Mouse (Mus musculus) left cerebral cortex, postnatal 10 days (tissue): ENCODE measurements around the gene Gpx2. TPM values are rescaled to one million over a fixed set of nuclear protein-coding genes. Genes with fewer than 3 reads are reported as not detected.
"Not testable (repeated sequence)": the region's sequence is repeated elsewhere in the genome, so short reads cannot be mapped to it uniquely, and the experiment has no call there.

Experiments
- DNase-seq, 2 experiments: peaks; one replicate each; pipeline ENCODE4 v3.0.0; 2021 to 2022; ENCODE audit warnings: low spot score in 2 of 2, mixed read lengths in 1 of 2; ENCODE audit errors: extremely low spot score in 1 of 2
- intact Hi-C: fragments of 180-260 bp; cut with DNase I; formaldehyde crosslinking; loops from one replicate; pipeline ENCODE4 v1.15.1; 2025
- total RNA-seq, 2 experiments: library from RNA; stranded (reverse); gene quantifications; 2 replicates each; pipeline ENCODE4 v1.2.3; 2021

The Gpx2 gene
- total RNA-seq, 2 experiments from 2014 or later: 0.62 to 0.69 TPM

DNA sequence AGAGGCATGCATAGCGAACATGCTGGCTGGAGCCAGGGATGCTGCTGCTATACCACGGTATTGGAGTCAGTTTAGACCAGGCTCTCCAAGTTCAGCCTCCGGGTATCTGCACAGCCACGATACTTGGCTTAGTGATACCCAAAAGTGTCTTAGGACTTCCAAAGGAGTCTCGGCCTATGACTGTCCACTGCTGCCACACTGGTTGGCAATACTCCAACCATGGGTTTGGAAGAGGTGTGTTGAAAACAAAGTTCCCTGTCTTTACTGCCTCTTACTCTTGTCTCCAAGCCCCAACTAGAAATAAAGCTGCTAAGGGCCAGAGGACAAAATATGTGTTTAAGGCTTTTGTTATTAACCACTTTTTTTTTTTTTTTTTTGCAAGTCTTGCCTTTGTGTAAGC, 15.1 kb upstream of the Gpx2 start:
- intact Hi-C loops: no loop called here
- no peak for DNase-seq

- DNase-seq: no peak
- intact Hi-C loops: no loop called here
These were observed 12.4 kb upstream of the Gpx2 start for GRCm38 (mm10) chr12:76807796-76808195.

GRCm38 (mm10) chr12:76805056-76805811, 9.9 kb upstream of the Gpx2 start:
- DNase-seq: no peak
- intact Hi-C loops: no loop called here

GRCm38 (mm10) chr12:76803700-76804252, 8.4 kb upstream of the Gpx2 start:
- intact Hi-C loops: no loop called here
- DNase-seq: no peak

GRCm38 (mm10) chr12:76803028-76803427, 7.7 kb upstream of the Gpx2 start:
- intact Hi-C loops: no loop called here
- DNase-seq: no peak

DNA sequence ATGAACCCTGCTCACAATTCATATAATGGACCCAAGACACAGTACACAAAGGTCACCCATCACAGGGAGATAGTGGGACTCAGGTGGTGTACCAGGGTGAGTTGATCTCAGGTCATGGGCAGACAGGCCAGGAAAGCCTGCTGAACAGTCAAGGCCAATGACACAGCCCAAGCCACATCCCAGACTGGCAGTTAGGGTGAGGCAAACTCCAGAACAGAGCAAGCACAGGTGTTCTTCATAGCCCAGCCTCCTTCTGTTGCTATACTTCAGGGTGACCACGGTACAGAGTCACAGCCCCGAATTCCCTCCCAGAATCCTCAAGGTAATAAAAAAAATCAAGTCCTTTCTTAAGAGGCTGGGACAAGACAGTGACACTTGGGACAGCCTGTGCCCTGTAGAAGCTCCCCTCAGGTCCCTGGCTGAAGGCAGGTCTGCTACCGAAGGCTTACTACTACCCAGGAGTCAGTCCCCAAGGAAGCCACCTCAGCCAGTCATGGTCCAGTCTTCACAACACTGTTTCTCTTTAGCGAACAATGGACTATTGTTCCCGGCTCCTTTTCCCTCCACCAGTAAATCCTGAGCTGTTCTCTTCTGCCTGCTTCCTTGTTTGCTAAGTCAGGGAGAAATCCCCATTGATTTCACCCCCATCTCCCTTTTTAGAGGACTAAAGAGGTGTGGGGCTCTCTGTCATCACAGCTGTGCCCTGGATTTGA, 2.8 kb upstream of the Gpx2 start:
- DNase-seq: peak in 1 of 2 experiments; percentile 14
- intact Hi-C loops: no loop called here

DNA sequence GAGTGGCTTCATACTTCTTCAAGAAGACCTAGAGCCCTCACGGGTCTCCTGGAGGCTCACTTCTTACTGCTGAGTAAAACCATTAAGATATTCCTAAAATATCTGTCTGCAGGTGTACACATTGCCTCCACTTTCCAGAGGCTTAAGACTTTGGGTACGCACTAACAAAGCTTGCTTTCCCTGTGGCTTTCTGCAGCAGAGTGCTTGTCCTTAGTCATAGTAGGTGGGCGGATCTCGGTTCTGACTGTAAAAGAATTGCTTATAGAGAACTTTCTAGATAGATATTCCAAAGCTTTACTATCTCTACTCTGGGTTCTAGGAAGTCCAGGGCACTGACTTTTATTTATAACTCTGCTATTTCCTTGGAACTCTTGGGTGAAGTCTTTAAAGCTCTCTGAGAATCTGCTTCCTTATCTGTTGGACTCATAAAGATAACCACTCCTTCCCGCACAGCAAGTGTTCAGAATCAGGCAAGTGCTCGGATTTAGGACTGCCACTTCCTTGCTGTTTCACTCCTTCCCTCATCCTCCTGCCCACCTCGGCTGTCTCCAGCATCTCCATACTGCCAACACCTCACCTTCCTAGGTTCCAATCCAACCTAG, 1.7 kb upstream of the Gpx2 start:
- intact Hi-C loops: no loop called here
- peak in 1 of 2 experiments; percentile 13 for DNase-seq

DNA sequence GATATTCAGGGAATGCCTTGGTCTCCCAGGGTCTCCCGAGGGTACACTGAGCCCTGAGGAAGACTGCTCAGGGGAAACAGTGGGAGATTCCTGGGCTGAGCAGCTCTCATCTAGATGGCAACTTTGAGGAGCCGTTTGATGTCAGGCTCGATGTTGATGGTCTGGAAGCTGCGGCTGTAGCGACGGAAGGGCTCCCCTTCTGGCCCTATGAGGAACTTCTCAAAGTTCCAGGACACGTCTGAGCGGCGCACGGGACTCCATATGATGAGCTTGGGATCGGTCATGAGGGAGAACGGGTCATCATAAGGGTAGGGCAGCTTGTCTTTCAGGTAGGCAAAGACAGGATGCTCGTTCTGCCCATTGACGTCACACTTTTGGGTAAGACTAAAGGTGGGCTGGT, 2.8 kb downstream of the Gpx2 start:
- intact Hi-C loops, DNase-seq: not testable (repeated sequence)

DNA sequence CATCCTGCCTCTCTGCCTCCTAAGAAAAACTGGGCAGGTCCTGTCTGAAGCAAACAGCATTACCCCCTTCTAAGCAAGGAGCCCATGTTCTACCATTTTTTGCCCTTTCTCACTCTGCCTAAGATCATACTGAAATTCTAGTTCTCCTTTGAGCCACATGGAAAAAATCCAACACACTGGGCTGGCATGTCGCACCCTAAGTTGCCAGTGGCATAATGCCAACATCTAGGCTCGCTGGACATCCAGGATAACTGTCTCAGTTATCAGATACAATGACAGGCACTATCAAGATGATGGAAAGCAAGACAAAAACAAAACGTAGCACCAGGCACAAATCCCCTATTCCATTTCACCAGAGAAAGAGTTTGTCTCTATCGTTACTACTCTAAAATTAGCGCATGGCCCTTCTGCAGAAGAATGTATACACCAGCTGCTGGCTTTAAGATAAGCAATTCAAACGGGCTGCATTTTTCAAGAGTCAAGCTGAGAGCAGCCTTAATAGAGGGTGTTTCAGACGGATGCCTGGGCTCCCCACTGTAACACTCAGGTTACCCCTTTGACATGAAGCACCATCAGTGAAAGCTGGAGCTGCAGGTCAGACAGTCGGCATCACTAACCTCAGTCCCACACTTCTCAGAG, 4.8 kb downstream of the Gpx2 start:
- intact Hi-C loops: no loop called here
- DNase-seq: no peak

DNA sequence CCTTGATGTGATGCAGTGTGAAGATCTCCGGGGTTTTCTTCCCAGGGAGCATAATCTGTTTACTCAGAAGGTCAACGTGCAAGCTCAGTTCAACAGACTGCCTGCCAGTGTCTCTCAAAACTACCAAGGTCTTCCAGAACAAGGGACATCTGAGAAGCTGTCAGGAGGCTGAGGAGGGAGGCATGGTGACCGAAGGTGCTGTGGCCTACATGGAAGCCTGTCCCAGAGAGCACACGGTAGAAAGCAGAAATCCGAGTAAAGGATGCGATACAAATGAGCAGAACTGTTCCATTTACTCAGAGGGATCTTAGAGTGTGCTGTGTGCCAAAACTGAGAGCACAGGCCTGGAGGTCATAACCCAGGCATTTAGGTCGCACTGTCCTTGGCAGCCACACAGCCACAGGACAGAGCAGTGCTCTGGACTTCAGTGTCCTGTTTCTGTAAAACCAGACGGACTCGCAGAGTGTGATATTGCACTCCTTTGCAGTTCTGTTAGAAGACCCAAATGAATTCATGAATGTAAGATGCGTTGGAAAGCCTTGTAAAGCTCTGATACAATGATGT, 11.2 kb downstream of the Gpx2 start:
- intact Hi-C loops: no loop called here
- no peak for DNase-seq

DNA sequence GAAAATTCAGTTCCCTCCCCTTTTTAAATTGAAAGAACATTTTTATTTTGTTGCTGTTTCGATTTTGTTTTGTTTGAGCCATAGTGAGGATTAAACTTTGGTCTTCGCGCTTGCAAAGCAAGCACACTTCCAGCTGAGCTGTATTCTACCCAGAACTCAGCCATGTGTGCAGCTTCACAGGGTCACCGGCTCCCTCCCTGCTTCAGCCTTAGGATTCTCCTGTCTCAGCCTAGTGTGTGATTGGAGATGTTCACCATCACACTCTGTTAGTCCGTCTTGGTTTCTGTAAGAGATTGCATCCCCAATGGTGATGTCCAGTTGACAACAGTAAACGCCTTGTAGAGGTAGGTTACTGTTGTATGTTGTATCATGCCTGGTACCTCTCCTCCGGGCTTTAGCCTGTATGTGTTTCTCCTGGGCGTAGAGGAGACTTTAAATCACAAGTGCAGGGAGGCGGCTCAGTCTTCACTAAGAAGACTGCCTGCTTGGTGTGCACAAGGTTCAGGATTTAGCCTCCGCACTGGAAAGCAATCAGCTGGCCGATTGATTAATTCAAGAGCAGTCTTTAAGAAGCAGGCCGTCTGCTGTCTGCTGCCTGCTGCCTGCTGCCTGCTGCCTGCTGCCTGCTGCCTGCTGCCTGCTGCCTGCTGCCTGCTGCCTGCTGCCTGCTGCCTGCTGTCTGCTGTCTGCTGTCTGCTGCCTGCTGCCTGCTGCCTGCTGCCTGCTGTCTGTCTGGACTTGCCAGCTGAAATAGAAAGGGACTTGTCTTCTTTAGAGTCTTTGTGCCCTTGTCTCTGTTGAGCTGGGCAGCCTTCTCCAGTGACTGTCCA, 14.5 kb downstream of the Gpx2 start:
- intact Hi-C loops: no loop called here
- DNase-seq: no peak

GRCm38 (mm10) chr12:76779951-76780350, 15.4 kb downstream of the Gpx2 start:
- intact Hi-C loops: no loop called here
- DNase-seq: no peak

- intact Hi-C loops: no loop called here
- DNase-seq: no peak
These were observed 16.9 kb downstream of the Gpx2 start for GRCm38 (mm10) chr12:76778305-76779083.

GRCm38 (mm10) chr12:76777845-76778244, 17.5 kb downstream of the Gpx2 start:
- no peak for DNase-seq
- intact Hi-C loops: no loop called here

DNA sequence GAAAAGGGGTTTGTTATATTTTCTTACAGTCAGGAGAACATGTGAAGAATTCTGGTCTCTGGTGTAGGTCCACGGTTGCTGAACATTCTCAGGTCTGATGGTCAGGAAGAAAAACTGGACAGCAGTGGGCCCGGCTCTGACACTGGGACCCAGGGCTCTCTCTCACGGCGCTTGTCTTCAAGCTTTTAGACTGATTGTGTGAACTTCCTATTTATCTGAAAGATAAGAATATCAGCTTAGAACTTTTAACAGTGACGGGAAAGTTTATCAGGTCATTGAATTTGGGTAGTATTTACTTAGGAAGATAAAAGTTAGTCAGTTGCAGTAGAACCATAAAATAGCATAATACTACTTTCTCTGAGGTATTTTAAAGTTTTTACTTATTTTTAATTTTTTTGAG, 18.5 kb downstream of the Gpx2 start:
- no peak for DNase-seq
- intact Hi-C loops: no loop called here

DNA sequence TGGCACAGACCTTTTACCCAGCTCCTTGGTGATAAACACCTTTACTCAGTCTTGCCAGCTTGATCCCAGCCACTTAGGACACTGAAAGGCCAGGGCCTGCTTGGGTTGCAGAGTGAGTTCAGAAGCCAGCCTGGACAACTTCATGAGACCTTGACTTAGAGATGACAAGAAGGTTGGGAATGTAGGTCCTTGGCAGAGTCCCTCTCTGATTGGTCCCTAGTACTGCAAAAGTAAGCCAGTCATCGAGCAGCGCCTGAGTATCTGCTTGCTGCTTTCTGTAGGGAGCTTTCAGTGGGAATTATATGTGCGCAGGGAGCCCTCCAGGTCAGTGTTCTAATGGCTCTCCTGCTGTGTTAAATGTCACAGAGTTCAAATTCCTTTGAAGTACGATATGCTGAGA, 20.2 kb downstream of the Gpx2 start:
- no peak for DNase-seq
- intact Hi-C loops: no loop called here

DNA sequence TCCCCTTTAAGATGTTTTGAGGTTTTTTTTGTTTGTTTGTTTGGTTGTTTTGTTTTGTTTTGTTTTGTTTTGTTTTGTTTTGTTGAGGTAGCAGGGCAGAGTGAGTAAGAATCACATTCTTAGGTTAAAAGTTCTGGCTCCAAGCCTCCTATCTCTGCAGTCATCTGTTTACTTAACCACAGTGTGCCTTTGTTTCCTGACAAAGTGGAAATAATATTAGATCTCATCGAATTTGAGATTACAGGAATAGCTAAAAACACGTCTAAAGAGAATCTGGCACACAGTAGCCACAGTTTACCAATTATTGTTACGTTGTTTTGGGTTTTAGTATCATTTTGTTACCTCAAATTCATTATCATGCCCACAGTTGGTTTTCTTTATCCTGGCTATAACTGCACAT, 20.7 kb downstream of the Gpx2 start:
- intact Hi-C loops: no loop called here

GRCm38 (mm10) chr12:76771540-76771939, 23.8 kb downstream of the Gpx2 start:
- intact Hi-C loops: no loop called here
- no peak for DNase-seq

More for the DNA sequence above, 20.7 kb downstream of the Gpx2 start:
- DNase-seq: no peak
